Mouse (Mus musculus) limb, embryonic 13.5 days (tissue): Measurements from ENCODE around the gene Bcor. TPM values are rescaled to one million over a fixed set of nuclear protein-coding genes. Genes with fewer than 3 reads are reported as not detected.

Experiments
- ATAC-seq: fragments of 200-750 bp; cut with Nextera tagmentation; 2 replicates; pipeline ENCODE4 v1.8.0; 2017; ENCODE audit warnings: low read depth, moderate number of reproducible peaks, moderate TSS enrichment; ENCODE audit not compliant: low FRiP score
- H3K27ac ChIP-seq: fragments of 300-500 bp; sonication (generic); 2 replicates; pipeline ENCODE4 v1.5.1; 2015; ENCODE audit warnings: inconsistent platforms, mild to moderate bottlenecking, moderate library complexity
- H3K27me3 ChIP-seq: fragments of 300-500 bp; sonication (generic); 2 replicates; pipeline ENCODE4 v1.6.1; 2015; ENCODE audit warnings: mild to moderate bottlenecking, inconsistent platforms
- H3K36me3 ChIP-seq: fragments of 300-500 bp; sonication (generic); 2 replicates; pipeline ENCODE4 v1.6.1; 2015; ENCODE audit warnings: inconsistent platforms, mild to moderate bottlenecking, moderate library complexity
- H3K4me1 ChIP-seq: fragments of 300-500 bp; sonication (generic); 2 replicates; pipeline ENCODE4 v1.6.1; 2015; ENCODE audit warnings: inconsistent platforms
- H3K4me2 ChIP-seq: fragments of 300-500 bp; sonication (generic); replicated peaks from 2 replicates; pipeline ENCODE4 v1.6.1; 2015; ENCODE audit warnings: inconsistent platforms, mild to moderate bottlenecking, moderate library complexity
- H3K4me3 ChIP-seq: fragments of 300-500 bp; sonication (generic); 2 replicates; pipeline ENCODE4 v1.5.1; 2015; ENCODE audit warnings: moderate library complexity, mild to moderate bottlenecking, inconsistent platforms
- H3K9ac ChIP-seq: fragments of 300-500 bp; sonication (generic); 2 replicates; pipeline ENCODE4 v1.6.1; 2015; ENCODE audit warnings: mild to moderate bottlenecking, inconsistent platforms
- H3K9me3 ChIP-seq: fragments of 300-500 bp; sonication (generic); 2 replicates; pipeline ENCODE4 v1.6.1; 2016; ENCODE audit warnings: inconsistent platforms
- WGBS: fragments of 180-500 bp; shearing (Covaris S2); methylation state at CpG from one replicate; pipeline ENCODE4 v1.1.7; 2015; 5-methylcytosine and 5-hydroxymethylcytosine counted together
- polyA plus RNA-seq: library from polyadenylated mRNA; unstranded; fragments of >200 nt; fragmentation: Nextera tagmentation; extraction: Ambion mirVana; gene quantifications from 2 replicates; pipeline ENCODE4 v1.2.1, GENCODE M21; 2015

The Bcor gene
- polyA plus RNA-seq, 1 experiment from 2014 or later, result 17.8 TPM

DNA sequence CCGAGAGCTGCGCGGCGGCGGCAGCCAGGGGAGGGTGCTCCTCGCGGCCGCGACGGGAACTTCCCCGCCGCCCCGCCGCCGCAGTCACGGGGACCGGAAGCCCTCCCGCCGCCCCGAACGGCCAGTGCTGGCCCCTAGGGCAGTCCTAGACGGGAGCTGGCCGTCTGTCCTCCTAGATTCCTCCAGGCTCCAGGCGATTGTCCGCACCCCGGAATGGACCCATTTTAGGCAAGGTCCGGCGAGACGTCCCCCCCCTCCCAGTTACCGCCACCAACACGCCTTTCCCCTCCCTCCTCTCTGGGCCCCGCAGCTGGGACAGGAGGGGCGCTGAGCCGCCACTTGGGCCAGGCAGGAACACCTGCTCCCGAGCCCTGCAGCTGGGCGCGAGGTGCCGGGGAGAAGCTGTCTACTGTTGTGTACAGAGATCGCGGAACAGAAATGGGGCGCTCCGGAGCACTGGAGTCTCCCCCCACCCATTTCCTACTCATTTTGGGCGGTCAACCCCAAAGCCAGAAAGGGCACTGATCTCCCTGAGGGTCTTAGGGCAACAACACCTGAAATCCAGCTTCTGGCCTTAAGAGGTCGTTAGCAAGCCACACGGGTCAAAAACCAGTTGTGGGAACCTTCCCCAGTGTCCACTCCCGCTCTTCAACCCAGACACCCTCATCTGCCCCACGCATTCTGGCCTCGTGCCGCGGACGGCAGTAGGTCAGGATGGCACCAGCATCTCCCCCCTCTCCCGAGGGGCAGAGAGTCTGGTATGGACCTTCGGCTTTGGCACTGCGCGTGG lies 72.4 kb downstream of the Bcor start:
- Histone ChIP-seq H3K9me3 (no peaks in the 10 kb centered on the region), H3K4me3 (peak overlapping the region; percentile 55), H3K4me1 (peaks cover 61% of the 10 kb centered on the region), H3K4me2 (peak overlapping the region; percentile 85), H3K27me3 (peaks cover 96% of the 10 kb centered on the region), H3K9ac (peak overlapping the region; percentile 72), H3K36me3 (no peaks in the 10 kb centered on the region), H3K27ac (peak overlapping the region; percentile 85)
- whole genome bisulfite sequencing, result under 1% methylated on average over 55 of the region's 55 CpGs
- no peak for ATAC-seq

DNA sequence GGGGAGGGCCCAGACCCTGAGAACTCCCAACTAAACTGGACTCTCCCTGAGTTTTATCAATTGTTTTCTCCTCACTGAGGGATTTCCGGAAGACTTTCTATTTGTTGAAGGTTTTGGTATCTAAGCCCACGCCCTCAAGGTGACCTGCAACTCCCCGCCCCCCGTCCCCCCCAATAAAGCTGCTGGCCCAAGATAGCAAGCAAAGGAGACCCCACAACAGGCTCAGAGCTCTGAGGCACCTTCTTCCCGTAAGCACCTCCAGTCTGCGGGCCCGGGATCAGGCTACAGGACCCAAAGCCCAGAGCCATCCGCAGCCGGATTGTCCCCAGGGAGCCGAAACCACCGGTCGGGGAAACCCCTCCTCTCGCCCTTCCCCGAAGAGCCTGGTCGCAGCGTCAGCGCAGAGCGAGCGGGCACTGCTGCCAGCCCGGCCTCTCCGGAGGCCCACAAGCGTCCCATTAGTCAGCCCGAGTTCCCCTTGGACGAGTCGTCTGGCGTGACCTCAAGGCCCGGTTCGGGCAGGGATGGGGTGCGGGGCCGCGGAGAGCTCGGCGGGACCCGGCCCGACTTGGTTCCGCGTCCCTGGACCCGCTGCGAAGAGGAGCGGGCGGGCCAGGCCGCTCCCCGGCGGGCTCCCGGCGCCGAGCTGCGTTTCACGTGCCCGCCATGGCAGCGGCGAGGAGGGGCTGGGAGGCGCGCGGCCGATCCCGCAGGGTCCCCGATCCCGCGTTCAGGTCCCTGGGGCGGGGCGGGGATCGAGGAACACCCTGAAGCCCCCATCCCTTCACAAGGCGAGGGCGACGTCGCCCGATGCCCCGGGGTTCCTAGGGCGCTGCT lies 73.3 kb downstream of the Bcor start:
- Histone ChIP-seq H3K27ac (no peak overlapping the region), H3K27me3 (peaks cover 97% of the 10 kb centered on the region), H3K9me3 (no peaks in the 10 kb centered on the region), H3K36me3 (no peaks in the 10 kb centered on the region), H3K4me1 (peaks cover 67% of the 10 kb centered on the region), H3K9ac (peak overlapping the region; percentile 72), H3K4me3 (peak overlapping the region; percentile 55), H3K4me2 (peak overlapping the region; percentile 85)
- 2% methylated on average over 52 of the region's 70 CpGs for WGBS
- no peak for ATAC-seq

DNA sequence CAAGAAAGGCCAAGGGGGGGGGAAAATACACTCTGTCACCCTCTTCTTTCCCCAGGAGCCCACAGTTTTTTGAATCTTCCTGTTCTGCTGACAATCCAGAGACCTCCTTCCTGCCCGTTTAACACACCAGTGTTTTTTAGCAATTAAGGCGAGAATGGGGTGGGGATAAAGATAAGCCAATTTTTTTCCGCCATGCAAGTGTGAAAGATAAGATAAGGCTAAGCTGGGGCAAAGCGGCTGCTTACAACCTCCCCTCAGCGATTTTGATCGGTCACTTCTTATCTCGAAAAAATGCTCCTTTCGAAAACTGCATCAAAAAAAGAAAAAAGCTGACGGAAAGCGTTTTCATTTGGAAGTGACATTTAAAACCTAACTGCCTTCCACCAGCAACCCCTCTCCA lies 74.2 kb downstream of the Bcor start:
- Histone ChIP-seq H3K36me3 (no peaks in the 10 kb centered on the region), H3K9me3 (no peaks in the 10 kb centered on the region), H3K27ac (no peak overlapping the region), H3K27me3 (peaks cover 98% of the 10 kb centered on the region), H3K4me2 (no peak overlapping the region), H3K4me1 (peaks cover 76% of the 10 kb centered on the region), H3K4me3 (no peak overlapping the region), H3K9ac (no peak overlapping the region)
- no peak for ATAC-seq
- WGBS, result 31% methylated on average over 10 of the region's 10 CpGs

DNA sequence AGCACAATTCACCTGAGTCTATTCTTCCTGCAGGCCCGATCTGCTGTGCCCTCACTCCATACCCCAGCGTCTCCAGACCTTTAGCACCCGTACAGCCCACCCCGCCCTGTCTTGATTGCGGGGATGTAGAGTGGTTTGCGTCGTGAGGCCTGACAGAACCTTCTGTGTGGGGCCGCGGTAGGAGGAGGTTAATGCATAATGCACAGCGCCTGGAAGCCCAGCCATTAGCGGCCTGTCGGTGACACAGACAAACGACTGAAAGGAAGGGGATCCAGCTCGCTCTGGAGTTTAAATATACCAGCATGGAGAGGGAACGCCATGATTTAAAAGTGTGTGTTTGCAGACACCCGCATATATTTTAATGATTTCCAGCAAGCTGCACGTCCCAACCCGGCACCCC lies 74.9 kb downstream of the Bcor start:
- H3K27me3 ChIP-seq, result peaks cover 98% of the 10 kb centered on the region
- no peak overlapping the region for H3K4me3 ChIP-seq
- 11% methylated on average over 18 of the region's 18 CpGs for WGBS
- no peak overlapping the region for H3K9ac ChIP-seq
- H3K27ac ChIP-seq, result no peak overlapping the region
- peaks cover 71% of the 10 kb centered on the region for H3K4me1 ChIP-seq
- H3K4me2 ChIP-seq, result no peak overlapping the region
- no peaks in the 10 kb centered on the region for H3K9me3 ChIP-seq
- H3K36me3 ChIP-seq, result no peaks in the 10 kb centered on the region
- ATAC-seq, result no peak

DNA sequence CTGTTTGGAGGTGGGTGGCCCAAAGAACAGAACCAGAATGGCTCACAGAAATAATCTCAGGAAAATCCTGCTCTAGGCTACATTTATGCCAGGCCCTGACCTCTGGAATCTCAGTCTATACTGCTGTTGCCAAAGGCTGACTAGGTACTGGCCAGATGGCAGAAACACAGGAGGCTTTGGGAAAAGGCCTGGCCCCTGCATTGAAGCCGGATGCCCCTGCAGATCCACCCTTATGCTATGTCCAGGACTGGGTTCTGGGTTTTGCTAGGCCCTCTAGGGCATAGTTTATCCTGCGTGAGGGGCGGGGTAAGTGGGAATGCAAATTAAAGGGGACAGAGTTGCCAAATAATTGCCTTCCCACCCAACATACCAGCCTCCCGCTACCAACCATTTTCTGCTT lies 75.5 kb downstream of the Bcor start:
- H3K4me1 ChIP-seq, result peaks cover 65% of the 10 kb centered on the region
- no peak overlapping the region for H3K27ac ChIP-seq
- no peak overlapping the region for H3K4me3 ChIP-seq
- H3K9ac ChIP-seq, result no peak overlapping the region
- H3K9me3 ChIP-seq, result no peaks in the 10 kb centered on the region
- H3K27me3 ChIP-seq, result peaks cover 98% of the 10 kb centered on the region
- ATAC-seq, result no peak
- H3K36me3 ChIP-seq, result no peaks in the 10 kb centered on the region
- no peak overlapping the region for H3K4me2 ChIP-seq
- 39% methylated on average over 4 of the region's 4 CpGs for WGBS

DNA sequence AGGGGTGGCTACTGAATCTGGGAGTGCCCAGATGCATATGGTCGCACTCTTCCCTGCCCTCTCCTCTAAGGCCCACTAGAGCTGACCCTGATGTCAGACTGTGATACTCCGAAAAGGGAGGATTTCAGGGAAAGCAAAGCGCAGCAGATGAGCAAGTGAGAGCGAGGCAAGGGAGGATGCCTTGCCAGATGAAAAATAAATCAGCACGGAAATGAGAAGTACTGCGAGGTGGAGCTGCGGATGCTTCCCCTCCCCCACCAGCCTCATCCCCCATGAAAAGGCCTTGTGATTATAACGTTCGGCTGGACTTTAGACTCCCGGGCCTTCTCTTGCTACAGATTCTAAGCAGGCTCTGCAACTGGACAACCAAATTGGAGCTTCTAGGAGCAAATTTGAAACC lies 76.5 kb downstream of the Bcor start:
- no peaks in the 10 kb centered on the region for H3K36me3 ChIP-seq
- H3K4me2 ChIP-seq, result no peak overlapping the region
- no peak for ATAC-seq
- H3K27ac ChIP-seq, result no peak overlapping the region
- no peaks in the 10 kb centered on the region for H3K9me3 ChIP-seq
- H3K4me1 ChIP-seq, result peaks cover 56% of the 10 kb centered on the region
- no peak overlapping the region for H3K9ac ChIP-seq
- H3K4me3 ChIP-seq, result no peak overlapping the region
- peaks cover 97% of the 10 kb centered on the region for H3K27me3 ChIP-seq
- WGBS, result 18% methylated on average over 10 of the region's 10 CpGs

DNA sequence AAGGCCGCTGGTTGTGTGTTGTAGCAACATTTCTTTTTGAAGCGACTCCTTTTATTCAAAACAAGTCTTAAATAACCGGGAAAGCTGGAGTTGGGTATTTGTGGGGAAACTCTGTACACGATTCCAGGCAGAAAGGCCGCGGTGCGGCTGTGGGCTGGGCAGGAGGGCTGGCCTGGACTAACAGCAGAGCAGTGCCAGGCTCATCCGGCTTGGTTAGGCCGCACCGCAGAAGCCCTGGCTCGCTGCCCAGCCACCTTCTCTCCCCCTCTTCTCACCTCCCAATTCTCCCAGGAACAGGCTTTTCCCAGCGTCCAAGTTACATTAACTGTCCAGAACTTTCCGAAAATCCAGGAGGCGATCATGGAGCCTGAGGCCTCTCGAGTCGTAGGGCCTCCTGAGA lies 77.4 kb downstream of the Bcor start:
- 8% methylated on average over 16 of the region's 16 CpGs for WGBS
- no peak for ATAC-seq
- Histone ChIP-seq H3K9me3 (no peaks in the 10 kb centered on the region), H3K4me3 (no peak overlapping the region), H3K27ac (peak overlapping the region; percentile 22; the same call in 1 of the 2 replicates), H3K9ac (no peak overlapping the region), H3K4me2 (peak overlapping the region; percentile 26), H3K27me3 (peaks cover 97% of the 10 kb centered on the region), H3K36me3 (no peaks in the 10 kb centered on the region), H3K4me1 (peaks cover 52% of the 10 kb centered on the region)

DNA sequence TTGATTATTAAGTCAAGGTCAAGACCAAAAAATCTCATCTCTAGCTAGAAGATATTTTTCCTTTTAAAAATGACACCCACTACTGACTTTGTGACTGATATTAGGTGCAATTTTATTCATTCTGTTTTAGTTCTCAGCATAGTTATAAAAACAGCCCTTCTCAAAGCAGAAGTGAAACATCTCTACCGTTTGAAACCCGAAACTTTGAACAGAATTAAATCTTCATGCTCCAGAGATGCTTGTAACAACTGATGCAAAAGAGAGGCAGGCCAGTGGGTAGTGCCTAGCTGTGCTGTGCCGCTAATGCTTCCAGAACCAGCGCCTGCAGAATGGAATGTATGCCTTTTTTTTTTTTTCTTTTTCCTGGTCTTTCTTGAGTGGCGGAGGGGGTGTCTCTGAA lies 78.0 kb downstream of the Bcor start:
- Histone ChIP-seq H3K27ac (no peak overlapping the region), H3K9ac (no peak overlapping the region), H3K36me3 (no peaks in the 10 kb centered on the region), H3K27me3 (peaks cover 97% of the 10 kb centered on the region), H3K4me1 (peaks cover 48% of the 10 kb centered on the region), H3K4me2 (peak overlapping the region; percentile 81), H3K9me3 (no peaks in the 10 kb centered on the region), H3K4me3 (no peak overlapping the region)
- 9% methylated on average over 5 of the region's 5 CpGs for WGBS
- ATAC-seq, result no peak

DNA sequence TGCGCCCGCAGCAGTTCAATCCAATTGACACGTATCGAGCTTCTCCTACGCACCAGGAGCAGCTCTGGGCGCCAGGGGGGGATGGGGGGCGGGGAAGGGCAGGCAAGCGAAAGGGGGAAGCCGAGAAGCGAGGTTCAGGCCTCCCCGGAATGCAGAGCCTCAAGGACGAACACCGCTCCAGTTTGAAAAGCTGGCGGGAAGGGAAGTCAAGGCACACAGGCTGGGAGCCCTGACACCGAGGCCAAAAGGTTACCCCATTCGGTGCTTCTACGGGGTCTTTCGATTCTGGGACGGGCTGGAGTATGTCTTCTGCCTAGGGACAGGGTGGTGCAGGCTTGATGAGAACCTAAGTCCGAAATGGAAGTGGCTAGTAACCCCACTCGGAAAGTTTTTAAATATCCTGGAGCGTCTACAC lies 78.4 kb downstream of the Bcor start:
- Histone ChIP-seq H3K27me3 (peaks cover 97% of the 10 kb centered on the region), H3K36me3 (no peaks in the 10 kb centered on the region), H3K9me3 (no peaks in the 10 kb centered on the region), H3K4me2 (peak overlapping the region; percentile 81), H3K27ac (no peak overlapping the region), H3K4me1 (peaks cover 46% of the 10 kb centered on the region), H3K9ac (0 out of 2 replicates have a peak overlapping the region, but pooled peaks have one; percentile 63), H3K4me3 (peak overlapping the region; percentile 63)
- WGBS, result 4% methylated on average over 22 of the region's 22 CpGs
- ATAC-seq, result no peak

DNA sequence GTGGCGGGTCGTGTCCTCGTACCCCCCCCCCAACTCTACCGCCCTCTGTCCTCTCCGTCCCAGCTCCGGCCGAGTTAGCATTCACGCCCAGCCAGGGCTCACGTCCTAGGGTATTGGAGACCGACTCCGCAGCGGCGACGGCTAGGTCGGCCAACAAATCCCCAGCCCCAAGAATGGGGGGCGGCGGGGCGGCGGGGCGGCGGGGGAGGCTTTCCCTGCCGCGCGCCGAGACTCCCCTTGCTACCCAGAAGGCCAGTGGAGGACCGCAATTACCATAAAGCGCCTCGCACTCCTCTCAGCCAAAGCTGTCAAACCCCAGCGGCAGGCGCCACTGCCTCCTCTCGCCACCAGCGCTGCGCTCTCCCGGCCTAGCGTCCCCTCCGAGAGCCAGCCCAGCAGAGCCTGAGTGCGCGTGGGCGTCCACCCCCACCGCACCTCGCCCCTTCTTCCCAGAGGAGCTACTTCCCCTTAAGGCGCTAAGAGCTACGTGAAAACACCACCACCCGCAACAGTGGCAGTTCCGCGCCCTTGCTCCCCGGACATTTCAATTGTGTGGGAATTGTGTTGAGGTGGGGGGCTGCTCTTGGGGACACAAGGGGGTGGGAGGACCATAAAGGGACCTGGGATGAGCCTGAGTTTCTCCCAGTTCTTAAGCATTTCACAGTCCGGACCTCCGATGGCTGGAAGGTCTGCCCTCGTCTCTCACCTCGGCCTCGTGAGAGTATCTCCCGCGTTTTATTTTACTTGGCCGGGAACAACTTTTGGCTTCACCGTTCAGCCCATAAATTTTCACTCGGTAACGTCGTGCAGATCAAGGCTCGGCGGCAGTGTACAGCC lies 79.0 kb downstream of the Bcor start:
- Histone ChIP-seq H3K9ac (peak overlapping the region; percentile 63), H3K27me3 (peaks cover 97% of the 10 kb centered on the region), H3K27ac (peak overlapping the region; percentile 84), H3K4me2 (peak overlapping the region; percentile 81), H3K9me3 (no peaks in the 10 kb centered on the region), H3K36me3 (no peaks in the 10 kb centered on the region), H3K4me1 (peaks cover 44% of the 10 kb centered on the region), H3K4me3 (peak overlapping the region; percentile 63)
- 3% methylated on average over 48 of the region's 61 CpGs for WGBS
- ATAC-seq, result no peak

DNA sequence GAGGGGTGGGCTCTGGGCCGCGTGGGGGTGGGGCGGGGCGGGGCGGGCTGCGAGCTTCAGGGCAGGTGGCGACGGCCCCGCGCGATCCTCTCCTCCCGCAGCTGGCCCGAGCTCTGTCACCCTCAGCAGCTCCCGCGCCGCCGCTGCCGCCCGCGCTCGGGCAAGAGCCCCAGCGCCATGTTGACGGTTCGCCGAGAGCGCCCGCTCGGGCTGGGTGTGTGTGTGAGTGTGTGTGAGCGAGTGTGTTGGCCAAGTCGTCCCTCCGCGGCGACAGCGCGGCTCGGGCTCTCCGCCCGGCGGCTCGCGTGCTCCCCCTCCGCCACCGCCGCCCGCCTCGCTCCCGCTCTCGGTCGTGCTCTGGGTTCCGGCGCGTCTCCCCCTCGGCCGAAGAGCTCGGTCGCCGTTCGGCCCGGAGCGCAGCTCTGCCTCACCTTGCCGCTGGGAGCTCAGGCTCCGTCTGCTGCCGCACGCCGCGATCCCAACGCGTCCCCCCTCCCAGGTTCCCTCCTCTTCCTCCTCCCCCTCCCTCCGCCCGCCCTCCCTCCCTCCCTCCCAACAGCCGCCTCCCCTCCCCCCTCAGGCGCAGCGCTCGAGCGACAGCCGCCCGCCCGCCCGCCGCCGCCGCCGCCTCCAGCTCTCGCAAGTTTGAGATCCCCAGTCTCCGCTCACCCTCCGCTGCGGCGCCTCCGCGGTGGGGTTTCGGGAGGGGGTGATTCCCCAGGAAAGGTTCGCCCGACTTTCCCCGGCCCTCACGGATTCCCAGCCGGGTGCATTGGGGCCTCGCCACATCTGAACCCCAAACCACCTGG lies 79.9 kb downstream of the Bcor start:
- Histone ChIP-seq H3K27me3 (peaks cover 97% of the 10 kb centered on the region), H3K4me1 (peaks cover 41% of the 10 kb centered on the region), H3K4me3 (peak overlapping the region; percentile 63), H3K9me3 (no peaks in the 10 kb centered on the region), H3K9ac (peak overlapping the region; percentile 80), H3K4me2 (peak overlapping the region; percentile 81), H3K27ac (peak overlapping the region; percentile 84), H3K36me3 (no peaks in the 10 kb centered on the region)
- WGBS, result 1% methylated on average over 28 of the region's 97 CpGs
- peak; percentile 13 for ATAC-seq
